ENCODE assay signal across 8 mouse cellular contexts in genomic region chr4:133107788-133108281, GRCm38 (mm10). TPM values are rescaled to one million over a fixed set of nuclear protein-coding genes. Genes with fewer than 3 reads are reported as not detected.
DNase-seq lines count a peak whose midpoint lies in the region; ATAC-seq and TF ChIP-seq lines count a peak whose summit lies in the region.

No protein-coding gene starts in this region.

- TF ChIP-seq CTCF in testis, adult 2 months (IDR thresholded peaks at IDR 0.05; ENCODE audit: control insufficient read depth, insufficient read depth, insufficient replicate concordance, low read depth, low read length): peak; percentile 14; the same call in 1 of the 2 replicates
- no peak for TF ChIP-seq CTCF in thymus, adult 2 months (IDR thresholded peaks at IDR 0.05; ENCODE audit: borderline replicate concordance, control insufficient read depth, extremely low read depth, insufficient read depth, low read length, poor library complexity)

- no peak for ATAC-seq in limb, embryonic 13.5 days (ENCODE audit: low FRiP score, low read depth)
- no peak for ATAC-seq in CD4-positive, CD25-positive, alpha-beta regulatory T cell, adult 4 months

- H3K36me3 ChIP-seq in limb, embryonic 13.5 days: peaks cover 4% of the 10 kb centered on the region; the same call in 1 of the 2 replicates
- no peaks in the 10 kb centered on the region for H3K36me3 ChIP-seq in testis, adult 2 months (ENCODE audit: control insufficient read depth, insufficient read depth, low read length)
- H3K36me3 ChIP-seq in thymus, adult 2 months (ENCODE audit: control insufficient read depth, insufficient read depth, low read length): 0 out of 2 replicates have a peak, but pooled peaks cover 4% of the 10 kb centered on the region

- H3K9me3 ChIP-seq in limb, embryonic 13.5 days: no peaks in the 10 kb centered on the region

- H3K4me3 ChIP-seq in limb, embryonic 13.5 days: no peak overlapping the region
- no peak overlapping the region for H3K4me3 ChIP-seq in testis, adult 2 months (ENCODE audit: control insufficient read depth, low read depth, low read length)
- H3K4me3 ChIP-seq in thymus, adult 2 months (ENCODE audit: control insufficient read depth, insufficient read depth, low read length): no peak overlapping the region

- no peak overlapping the region for H3K4me2 ChIP-seq in limb, embryonic 13.5 days (replicated peaks)

- no peak for TF ChIP-seq POLR2A in testis, adult 2 months (IDR thresholded peaks at IDR 0.05; ENCODE audit: control insufficient read depth, low read depth, low read length)
- no peak for TF ChIP-seq POLR2A in thymus, adult 2 months (IDR thresholded peaks at IDR 0.05; ENCODE audit: control insufficient read depth, extremely low read depth, insufficient read depth, low read length, poor library complexity)

- DNase-seq in kidney, postnatal 4 days: peak; percentile 57 to 76
- no peak for DNase-seq in kidney, adult 18-20 months
- peak; percentile 95 for DNase-seq in R1 (ENCODE audit: low read depth, low spot score)
- peak; percentile 81 for DNase-seq in gonadal fat pad, adult 2 months (ENCODE audit: low read depth)
- DNase-seq in thymus, adult 2 months: no peak

- 55% methylated on average over 13 of the region's 13 CpGs for WGBS in limb, embryonic 13.5 days
- WGBS in thymus, adult 2 months: 87% methylated on average over 13 of the region's 13 CpGs

- no peaks in the 10 kb centered on the region for H3K27me3 ChIP-seq in limb, embryonic 13.5 days
- no peaks in the 10 kb centered on the region for H3K27me3 ChIP-seq in testis, adult 2 months (ENCODE audit: control insufficient read depth, insufficient read depth, low read length)
- no peaks in the 10 kb centered on the region for H3K27me3 ChIP-seq in thymus, adult 2 months (ENCODE audit: control insufficient read depth, insufficient read depth, low read length)

- no peak overlapping the region for H3K9ac ChIP-seq in limb, embryonic 13.5 days

- H3K27ac ChIP-seq in limb, embryonic 13.5 days: peak overlapping the region; percentile 45
- H3K27ac ChIP-seq in testis, adult 2 months (ENCODE audit: control insufficient read depth, insufficient read depth, low read depth, low read length): peak overlapping the region; percentile 89
- no peak overlapping the region for H3K27ac ChIP-seq in thymus, adult 2 months (ENCODE audit: control insufficient read depth, insufficient read depth, low read length)

- peaks cover 45% of the 10 kb centered on the region for H3K4me1 ChIP-seq in limb, embryonic 13.5 days
- H3K4me1 ChIP-seq in testis, adult 2 months (ENCODE audit: control insufficient read depth, insufficient read depth, low read length): peaks cover 14% of the 10 kb centered on the region
- H3K4me1 ChIP-seq in thymus, adult 2 months (replicated peaks; ENCODE audit: control insufficient read depth, insufficient read depth, low read length): peaks cover 13% of the 10 kb centered on the region

RNA-seq across cellular contexts. Expression of gene Wasf2, which starts 22.5 kb away (rescaled TPM):
- 47.2 and 62.0 TPM in 2 replicates for polyA plus RNA-seq in gonadal fat pad, adult 2 months (2012; rRNA removed)
- polyA plus RNA-seq in limb, embryonic 13.5 days (2015; fragmentation: Nextera tagmentation; extraction: Ambion mirVana): 114 and 132 TPM in 2 replicates
- polyA plus RNA-seq in testis, adult 2 months (2012; rRNA removed): 156 and 195 TPM in 2 replicates
- 10 to 100 TPM; 69.2 to 76.3 TPM for polyA plus RNA-seq in CD4-positive, CD25-positive, alpha-beta regulatory T cell, adult 4 months (2017; shearing (Covaris generic))
- polyA plus RNA-seq in thymus, adult 2 months (2012; rRNA removed): 163 and 186 TPM in 2 replicates

Comparison
In these comparisons a context has a peak if more than half of its experiments do, and no peak if none do; other contexts are left out.
1. DNase-seq: peak in kidney, postnatal 4 days (2 of 2), R1 (single experiment) and gonadal fat pad, adult 2 months (single experiment); none in kidney, adult 18-20 months (single experiment) and thymus, adult 2 months (single experiment).